Mouse (Mus musculus): ENCODE data around the gene Qpctl. TPM values are rescaled to one million over a fixed set of nuclear protein-coding genes. Genes with fewer than 3 reads are reported as not detected.

Qpctl gene
- total RNA-seq (2017): 2.4 to 4.9 TPM (median 3.9 TPM) in 3 replicates

DNA sequence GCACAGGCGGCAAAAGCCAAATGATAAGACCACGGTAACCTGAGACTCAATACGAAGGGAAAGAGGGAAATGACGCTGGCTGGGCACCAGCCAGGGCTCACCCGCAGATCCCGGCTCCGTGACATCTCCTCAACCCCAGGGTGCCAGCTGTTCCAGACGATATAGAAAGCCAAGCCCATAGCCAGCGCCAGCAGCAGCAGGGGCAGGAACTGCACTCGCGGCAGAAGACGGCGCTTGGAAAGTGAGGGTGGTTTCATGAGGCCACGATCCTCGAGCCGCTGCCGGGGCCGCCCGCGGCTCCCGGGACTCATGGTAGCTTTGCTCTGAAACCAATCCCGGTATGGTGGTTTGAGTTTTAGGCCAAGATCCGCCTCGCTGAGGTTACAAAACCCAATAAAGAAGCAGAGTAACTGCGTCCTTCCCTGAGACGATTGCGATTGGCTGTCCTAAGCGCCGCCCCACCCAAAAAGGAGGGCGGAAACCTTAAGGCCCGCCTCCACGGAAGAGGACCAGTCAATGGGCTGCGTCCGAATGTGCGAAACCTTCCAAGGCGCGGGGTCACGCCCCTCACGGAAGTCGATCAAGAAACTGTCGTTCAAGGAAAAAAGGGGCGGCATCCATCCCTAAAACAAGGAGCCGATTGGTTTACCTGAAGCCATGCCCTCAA, at the start of gene Qpctl:
Gene Qpctl, minus strand, starts transcription at position 417 of the 667 bp plus-strand sequence.
- peak; percentile 89 for ATAC-seq (replicated peaks; ENCODE audit: insufficient number of reproducible peaks, low FRiP score, low TSS enrichment, poor library complexity, severe bottlenecking)

GRCm38 (mm10) chr7:19197985-19198384, 48.9 kb upstream of the Qpctl start:
- no peak for ATAC-seq (replicated peaks; ENCODE audit: insufficient number of reproducible peaks, low FRiP score, low TSS enrichment, poor library complexity, severe bottlenecking)

- no peak for ATAC-seq (replicated peaks; ENCODE audit: insufficient number of reproducible peaks, low FRiP score, low TSS enrichment, poor library complexity, severe bottlenecking)
Observed at GRCm38 (mm10) chr7:19196676-19197075, 47.6 kb upstream of the Qpctl start.

DNA sequence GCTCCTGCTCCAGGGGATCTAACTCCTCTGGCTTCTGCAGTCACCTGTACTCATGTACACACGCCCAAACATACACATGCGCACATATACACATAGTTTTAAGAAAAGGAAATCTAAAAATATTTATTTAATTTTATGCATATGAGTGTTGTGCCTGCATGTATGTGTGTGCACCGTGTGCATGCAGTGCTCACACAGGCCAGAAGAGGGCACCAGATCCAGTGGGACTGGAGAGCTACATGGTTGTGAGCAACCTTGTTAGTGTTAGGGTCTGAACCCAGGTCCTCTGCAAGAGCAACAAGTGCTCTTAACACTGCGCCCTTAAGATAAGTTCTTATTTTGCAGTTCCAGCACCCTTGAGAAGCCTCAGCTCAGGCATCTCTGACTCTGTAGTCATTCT, 45.6 kb upstream of the Qpctl start:
- no peak for ATAC-seq (replicated peaks; ENCODE audit: insufficient number of reproducible peaks, low FRiP score, low TSS enrichment, poor library complexity, severe bottlenecking)

- no peak for ATAC-seq (replicated peaks; ENCODE audit: insufficient number of reproducible peaks, low FRiP score, low TSS enrichment, poor library complexity, severe bottlenecking)
Observed at GRCm38 (mm10) chr7:19184758-19185157, 35.7 kb upstream of the Qpctl start.

- ATAC-seq (replicated peaks; ENCODE audit: insufficient number of reproducible peaks, low FRiP score, low TSS enrichment, poor library complexity, severe bottlenecking): no peak
Observed at GRCm38 (mm10) chr7:19184250-19184649, 35.2 kb upstream of the Qpctl start.

DNA sequence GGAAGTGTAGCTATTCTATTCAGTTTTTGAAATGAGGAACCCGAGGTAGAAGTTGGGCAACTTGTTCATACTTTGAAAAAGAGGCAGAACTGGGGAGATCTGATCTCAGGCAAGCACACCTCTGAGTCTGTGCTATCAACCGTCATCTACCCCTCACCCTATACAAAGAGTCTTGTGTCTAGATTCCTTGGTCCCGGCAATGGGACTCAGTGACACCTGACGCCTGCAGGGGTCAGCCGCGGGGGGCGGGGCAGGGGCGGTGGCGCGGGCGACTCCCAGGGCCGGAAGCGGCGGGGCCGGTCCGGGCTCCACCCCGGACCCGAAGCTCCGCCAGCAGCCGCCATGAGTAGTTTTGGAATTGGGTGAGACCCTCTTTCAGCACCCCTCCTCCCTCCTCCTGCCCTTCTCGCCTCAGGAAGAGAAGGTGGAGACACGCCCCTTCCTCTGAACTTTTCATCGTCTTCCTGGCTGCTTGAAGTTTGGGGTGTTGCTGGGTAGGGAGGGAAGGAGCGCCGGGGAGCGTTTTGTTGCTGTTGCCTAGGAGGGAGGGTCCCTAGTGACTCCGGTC, 31.9 kb upstream of the Qpctl start:
- ATAC-seq (replicated peaks; ENCODE audit: insufficient number of reproducible peaks, low FRiP score, low TSS enrichment, poor library complexity, severe bottlenecking): peak; percentile 23; the same call in 1 of the 2 replicates

GRCm38 (mm10) chr7:19179936-19180335, 30.8 kb upstream of the Qpctl start:
- no peak for ATAC-seq (replicated peaks; ENCODE audit: insufficient number of reproducible peaks, low FRiP score, low TSS enrichment, poor library complexity, severe bottlenecking)

DNA sequence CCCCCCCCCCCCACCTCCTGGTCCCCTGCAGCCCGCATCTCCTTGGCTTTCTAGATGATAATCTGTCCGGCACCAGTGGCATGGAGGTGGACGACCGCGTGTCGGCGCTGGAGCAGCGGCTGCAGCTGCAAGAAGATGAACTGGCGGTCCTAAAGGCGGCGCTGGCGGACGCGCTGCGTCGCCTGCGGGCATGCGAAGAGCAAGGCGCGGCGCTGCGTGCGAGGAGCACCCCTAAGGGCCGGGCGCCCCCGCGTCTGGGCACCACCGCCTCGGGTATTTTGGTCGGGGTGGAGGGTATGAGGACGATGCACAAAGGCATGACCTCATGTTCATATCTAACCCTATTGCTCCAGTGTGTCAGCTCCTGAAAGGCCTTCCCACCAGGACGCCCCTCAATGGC, 30.1 kb upstream of the Qpctl start:
- peak; percentile 40; the same call in 1 of the 2 replicates for ATAC-seq (replicated peaks; ENCODE audit: insufficient number of reproducible peaks, low FRiP score, low TSS enrichment, poor library complexity, severe bottlenecking)

DNA sequence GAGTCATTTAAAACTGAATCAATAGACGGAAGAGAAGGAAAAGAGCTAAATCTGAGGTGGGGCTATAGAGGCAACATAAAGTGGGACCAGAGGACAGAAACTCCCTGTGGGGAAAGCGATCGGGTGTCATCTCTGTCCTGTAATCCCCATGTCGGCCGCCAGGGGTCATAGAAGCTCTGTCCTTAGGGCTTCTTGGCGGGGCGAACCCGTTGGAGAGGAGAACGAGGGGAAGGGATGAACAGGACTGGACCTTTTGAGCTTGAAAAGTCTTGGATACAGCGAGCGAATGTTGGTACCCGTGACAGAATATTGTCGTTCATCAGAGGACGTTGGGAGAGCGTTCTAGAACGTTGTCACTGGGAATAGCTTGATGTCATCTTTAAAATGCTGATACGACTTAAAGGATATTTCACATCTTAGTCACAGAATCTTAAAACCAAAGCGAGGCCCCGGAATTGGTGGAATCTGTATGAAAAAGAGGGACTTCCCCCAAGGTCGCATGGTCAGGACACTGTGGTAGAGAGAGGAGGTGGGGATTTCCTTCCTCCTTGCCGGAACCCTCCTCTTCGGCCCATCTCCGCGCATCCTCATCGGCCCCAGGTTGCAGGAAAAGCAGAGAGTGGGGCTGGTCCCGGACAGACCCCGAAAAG, 29.5 kb upstream of the Qpctl start:
- ATAC-seq (replicated peaks; ENCODE audit: insufficient number of reproducible peaks, low FRiP score, low TSS enrichment, poor library complexity, severe bottlenecking): peak; percentile 57

DNA sequence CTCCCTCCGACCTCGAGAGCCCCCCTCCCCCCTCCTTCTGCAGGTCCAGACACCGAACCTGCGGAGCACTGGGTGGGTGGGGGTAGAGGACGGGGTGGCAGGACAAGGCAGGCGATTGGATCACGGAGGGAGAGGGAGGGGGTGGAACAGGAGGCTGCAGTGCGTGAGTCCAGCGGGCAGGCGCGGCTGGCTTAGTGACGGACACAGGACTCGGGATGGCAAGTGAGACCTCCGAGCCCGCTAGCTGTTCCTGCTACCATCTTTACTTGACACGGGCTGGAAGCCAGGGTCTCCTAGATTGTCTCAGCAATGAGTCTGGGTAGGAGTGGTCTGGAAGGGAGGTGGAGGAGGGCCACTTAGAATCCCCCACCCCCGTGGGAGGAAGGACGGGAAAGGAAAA, 28.9 kb upstream of the Qpctl start:
- no peak for ATAC-seq (replicated peaks; ENCODE audit: insufficient number of reproducible peaks, low FRiP score, low TSS enrichment, poor library complexity, severe bottlenecking)

DNA sequence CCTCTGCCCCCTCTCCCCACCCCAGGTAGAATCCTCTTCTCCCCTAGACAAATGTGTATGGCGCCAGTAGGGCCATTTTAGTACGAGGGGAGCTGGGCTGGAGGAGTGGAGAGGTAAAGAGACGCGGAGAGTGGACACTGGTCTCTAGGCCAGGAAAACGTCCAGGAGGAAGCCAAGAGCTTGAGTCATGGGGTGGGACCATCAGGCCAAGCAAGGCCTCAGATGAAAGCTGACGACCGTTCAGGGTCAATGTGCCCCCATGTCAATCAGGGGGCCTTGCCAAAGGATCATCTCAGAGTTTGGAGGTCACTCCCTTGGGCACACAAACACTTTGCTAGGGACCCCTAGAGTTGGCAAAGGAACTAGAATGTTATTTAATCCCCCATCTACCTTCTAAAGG, 28.1 kb upstream of the Qpctl start:
- ATAC-seq (replicated peaks; ENCODE audit: insufficient number of reproducible peaks, low FRiP score, low TSS enrichment, poor library complexity, severe bottlenecking): no peak

- no peak for ATAC-seq (replicated peaks; ENCODE audit: insufficient number of reproducible peaks, low FRiP score, low TSS enrichment, poor library complexity, severe bottlenecking)
Observed at GRCm38 (mm10) chr7:19176516-19176947, 27.4 kb upstream of the Qpctl start.

GRCm38 (mm10) chr7:19175708-19176515, 26.8 kb upstream of the Qpctl start, which contains the start of gene Eml2:
TSS of gene Eml2 (plus strand) at chr7:19176421.
- ATAC-seq (replicated peaks; ENCODE audit: insufficient number of reproducible peaks, low FRiP score, low TSS enrichment, poor library complexity, severe bottlenecking): no peak

DNA sequence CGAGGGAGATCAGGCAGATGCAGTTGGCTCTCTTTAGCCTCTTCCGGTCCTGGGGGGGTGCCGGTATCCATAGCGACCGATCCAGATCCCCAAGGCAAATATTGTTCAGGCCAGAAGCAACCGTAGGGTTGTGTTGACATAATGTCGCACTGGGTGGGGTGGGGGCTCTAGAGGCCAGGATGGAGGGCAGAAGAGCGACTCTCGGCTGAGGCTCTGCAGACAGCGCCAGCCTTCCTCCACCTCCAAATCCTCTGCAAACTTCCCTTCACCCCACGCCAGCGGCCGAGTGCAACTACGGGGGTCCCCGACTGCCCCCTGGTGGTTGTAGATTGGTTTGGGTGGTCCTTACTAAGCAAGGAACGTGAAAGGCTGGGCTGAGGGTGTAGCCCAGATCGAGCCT, 23.8 kb upstream of the Qpctl start:
- ATAC-seq (replicated peaks; ENCODE audit: insufficient number of reproducible peaks, low FRiP score, low TSS enrichment, poor library complexity, severe bottlenecking): 0 out of 2 replicates have a peak, but pooled peaks have one; percentile 47

DNA sequence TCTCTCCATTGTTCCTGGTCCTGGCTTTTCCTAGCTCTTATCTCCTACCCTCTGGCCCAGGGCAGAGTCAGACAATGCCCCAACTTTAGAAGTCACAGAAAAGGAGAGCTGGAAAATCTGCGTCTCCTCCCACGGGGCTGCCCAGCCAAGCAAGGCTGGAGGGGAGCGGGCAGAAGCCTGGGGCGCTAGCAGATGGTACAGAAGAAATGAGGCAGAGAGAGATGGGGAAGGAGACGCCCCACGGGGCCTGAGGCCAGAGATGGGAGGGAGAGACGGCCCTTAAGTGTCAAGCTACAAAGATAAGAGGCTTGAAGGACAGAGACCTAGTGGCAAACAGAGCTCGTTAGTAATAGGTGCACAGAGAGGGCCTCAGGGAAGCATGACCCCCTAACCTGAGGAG, 22.7 kb upstream of the Qpctl start:
- no peak for ATAC-seq (replicated peaks; ENCODE audit: insufficient number of reproducible peaks, low FRiP score, low TSS enrichment, poor library complexity, severe bottlenecking)

- ATAC-seq (replicated peaks; ENCODE audit: insufficient number of reproducible peaks, low FRiP score, low TSS enrichment, poor library complexity, severe bottlenecking): no peak
Observed at GRCm38 (mm10) chr7:19170142-19170541, 21.1 kb upstream of the Qpctl start.

DNA sequence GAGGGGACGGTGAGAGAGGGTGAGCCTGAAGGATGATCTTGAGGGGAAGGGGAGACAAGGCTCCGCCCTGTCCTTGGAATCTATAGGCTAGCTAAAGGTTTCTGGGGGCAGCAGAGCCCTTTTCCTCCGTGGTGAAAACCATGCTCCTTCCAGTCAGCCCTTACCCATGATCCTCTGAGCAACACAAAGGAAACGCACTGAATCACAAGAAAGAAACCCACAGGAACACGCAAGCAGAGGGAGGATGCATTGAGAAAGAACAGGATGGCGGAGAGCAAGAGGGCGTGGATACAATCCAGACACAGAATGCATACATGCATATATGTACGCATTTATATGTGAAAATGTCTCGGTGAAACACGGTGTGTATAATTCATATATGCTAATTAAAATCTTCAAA, 20.4 kb upstream of the Qpctl start:
- no peak for ATAC-seq (replicated peaks; ENCODE audit: insufficient number of reproducible peaks, low FRiP score, low TSS enrichment, poor library complexity, severe bottlenecking)

- no peak for ATAC-seq (replicated peaks; ENCODE audit: insufficient number of reproducible peaks, low FRiP score, low TSS enrichment, poor library complexity, severe bottlenecking)
Observed at GRCm38 (mm10) chr7:19166990-19167389, 17.9 kb upstream of the Qpctl start.

Measured in monocyte, adult 5-6 weeks (primary cell).